Mouse (Mus musculus) activated CD4-positive, CD25-positive, alpha-beta regulatory T cell (primary cell): ENCODE data around the gene Vmn1r221. TPM values are rescaled to one million over a fixed set of nuclear protein-coding genes. Genes with fewer than 3 reads are reported as not detected.

Source experiments
- polyA plus RNA-seq, 2 experiments: library from polyadenylated mRNA; unstranded; fragments of 100-300 nt; shearing (Covaris generic); gene quantifications; one replicate each; pipeline ENCODE4 v1.2.1; 2017

Vmn1r221 gene
- under 1 TPM in 1 of 2 experiments, not detected in 1; 0.21 TPM for polyA plus RNA-seq

GRCm38 (mm10) chr13:23213827-23214226 lies at the start of gene Vmn1r221:
Vmn1r221 (plus strand) TSS chr13:23214127.

GRCm38 (mm10) chr13:23187875-23188274 lies 26.1 kb upstream of the Vmn1r221 start, which contains the start of gene Vmn1r220:
Vmn1r220 (minus strand) TSS chr13:23187975.

GRCm38 (mm10) chr13:23235847-23236246 lies 21.9 kb downstream of the Vmn1r221 start, which contains the start of gene Vmn1r222:
Vmn1r222 (minus strand) TSS chr13:23235947.

GRCm38 (mm10) chr13:23246834-23247233 lies 32.9 kb downstream of the Vmn1r221 start, which contains the start of gene Vmn1r223:
Vmn1r223 (plus strand) TSS chr13:23247134.

Other genes with a start within 250 kb of the Vmn1r221 start
- gene Vmn1r213, start 206.5 kb upstream of the Vmn1r221 start, polyA plus RNA-seq = under 1 TPM in 1 of 2 experiments, not detected in 1; 0.11 TPM
- under 1 TPM in 1 of 2 experiments, not detected in 1; 0.25 TPM for gene Vmn1r214, start 183.7 kb upstream of the Vmn1r221 start, polyA plus RNA-seq
- gene Vmn1r215, start 146.1 kb upstream of the Vmn1r221 start, polyA plus RNA-seq = not detected
- gene Vmn1r217, start 95.9 kb upstream of the Vmn1r221 start, polyA plus RNA-seq = not detected
- under 1 TPM in 1 of 2 experiments, not detected in 1; 0.05 TPM for gene Vmn1r218, start 81.0 kb upstream of the Vmn1r221 start, polyA plus RNA-seq
- not detected for gene Vmn1r219, start 54.8 kb upstream of the Vmn1r221 start, polyA plus RNA-seq
- gene Vmn1r220, start 26.2 kb upstream of the Vmn1r221 start, polyA plus RNA-seq = under 1 TPM in 1 of 2 experiments, not detected in 1; 0.23 TPM
- not detected for gene Vmn1r222, start 21.8 kb downstream of the Vmn1r221 start, polyA plus RNA-seq
- not detected for gene Vmn1r223, start 33.0 kb downstream of the Vmn1r221 start, polyA plus RNA-seq
- gene Zfp322a, start 155.1 kb downstream of the Vmn1r221 start, polyA plus RNA-seq = 10 to 100 TPM; 22.2 to 25.5 TPM
- 10 to 100 TPM; 10.1 to 11.6 TPM for gene Abt1, start 209.7 kb downstream of the Vmn1r221 start, polyA plus RNA-seq